Mouse (Mus musculus) lung, adult 18-20 months (tissue): ENCODE measurements around the gene Usp42.

Experiments used
- DNase-seq, 2 experiments: peaks; one replicate each; pipeline ENCODE4 v3.0.0; 2022; ENCODE audit warnings: mixed read lengths in 2 of 2

The Usp42 gene

DNA sequence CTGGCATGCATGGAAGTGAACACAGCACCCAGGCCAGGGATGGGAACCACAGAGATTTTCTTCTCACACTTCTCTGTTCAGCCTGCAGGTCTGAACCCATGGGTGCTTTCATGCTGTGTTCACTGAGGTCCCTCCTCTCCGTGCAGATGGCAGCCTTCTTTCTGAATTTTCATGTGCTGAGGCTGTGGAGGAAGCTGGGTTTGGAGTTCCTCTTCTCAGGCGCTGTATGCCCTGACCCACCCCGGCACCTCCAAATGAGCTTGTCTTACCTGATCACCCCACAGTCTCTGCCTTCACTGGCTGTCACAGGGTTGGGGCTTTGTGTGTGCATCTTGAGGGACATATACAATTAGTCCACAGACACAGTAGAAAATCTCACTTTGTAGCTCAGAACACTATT is 44.5 kb downstream of the Usp42 start:
- DNase-seq, result no peak

DNA sequence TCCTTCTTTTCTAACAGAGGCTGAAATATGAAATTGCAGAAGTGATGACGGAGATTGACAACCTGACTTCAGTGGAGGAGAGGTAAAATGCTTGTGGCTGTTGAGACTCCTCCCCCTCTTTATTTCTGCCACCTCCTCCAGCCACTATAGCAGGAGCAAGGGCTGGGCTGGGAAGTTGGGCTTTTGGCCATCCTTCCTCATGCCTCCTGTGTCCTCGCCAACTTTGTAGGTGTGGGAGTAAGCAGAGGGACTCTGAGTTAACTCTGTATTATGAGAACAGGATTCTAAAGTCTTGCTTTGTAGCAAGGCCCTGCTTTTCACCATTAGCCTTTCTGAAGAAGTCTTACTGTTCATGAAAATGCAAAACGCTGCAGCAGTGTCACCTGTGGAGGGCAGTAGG is 45.6 kb downstream of the Usp42 start:
- DNase-seq, result no peak

DNA sequence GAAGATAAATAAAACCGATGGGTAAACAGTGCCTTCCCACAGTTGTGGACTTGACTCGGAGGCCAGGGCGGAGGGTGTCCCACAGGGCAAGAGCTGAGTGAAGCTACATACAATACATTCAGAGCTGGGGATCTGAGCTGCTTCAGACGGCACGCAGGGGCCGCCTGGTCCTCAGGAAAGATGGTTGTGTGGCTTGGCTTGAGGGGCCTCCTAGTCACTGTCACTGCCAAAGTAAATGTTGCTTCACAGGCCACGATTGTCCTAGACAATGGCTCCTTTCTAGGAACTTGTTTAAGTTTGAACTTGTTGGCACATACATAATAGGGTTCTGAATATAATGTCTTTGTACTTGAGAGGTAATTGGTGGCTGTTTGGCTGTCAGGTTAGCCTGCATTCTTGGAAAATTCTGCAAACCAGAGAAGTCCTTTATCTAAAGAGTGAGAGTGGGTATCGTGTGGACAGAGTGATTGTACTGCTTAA is 47.1 kb downstream of the Usp42 start:
- no peak for DNase-seq

DNA sequence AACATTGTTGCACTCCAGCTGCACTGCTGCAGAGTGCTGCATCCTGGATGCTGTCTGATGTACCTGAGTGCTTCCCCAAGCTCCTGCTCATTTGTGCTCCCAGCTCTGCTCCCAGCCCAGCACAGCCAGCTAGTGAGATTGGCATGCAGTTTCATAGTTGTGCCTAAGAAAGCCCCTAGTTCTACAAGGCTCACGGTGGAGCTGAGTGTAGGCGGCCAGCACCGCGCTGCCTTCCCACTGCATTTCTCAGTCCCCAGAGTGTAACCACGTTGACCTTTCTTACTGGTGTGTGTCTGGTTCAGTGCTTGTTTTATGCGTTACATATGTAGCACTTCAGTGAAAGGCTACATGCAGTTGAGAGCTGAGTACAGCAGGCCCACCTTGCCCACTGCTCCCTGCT is 48.4 kb downstream of the Usp42 start:
- DNase-seq, result no peak

DNA sequence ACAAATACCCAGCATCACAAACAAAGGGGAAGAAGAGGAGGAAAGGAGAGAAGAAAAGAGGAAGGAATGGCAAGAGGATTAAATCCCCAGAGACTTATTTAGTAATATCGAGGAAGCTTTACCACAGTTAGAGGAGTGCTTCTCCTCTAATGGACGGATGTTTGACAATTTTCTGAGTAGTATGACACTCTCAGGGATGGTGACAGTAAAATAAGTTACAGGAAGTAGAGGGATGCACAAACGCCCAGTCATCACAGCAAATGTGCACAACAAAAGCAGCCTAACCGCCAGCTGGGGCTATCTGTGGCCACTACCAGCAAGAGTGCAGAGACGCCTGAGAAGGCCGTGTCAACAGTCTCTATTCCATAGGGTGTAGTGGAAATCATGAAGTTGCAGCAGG is 52.4 kb downstream of the Usp42 start:
- DNase-seq, result no peak

DNA sequence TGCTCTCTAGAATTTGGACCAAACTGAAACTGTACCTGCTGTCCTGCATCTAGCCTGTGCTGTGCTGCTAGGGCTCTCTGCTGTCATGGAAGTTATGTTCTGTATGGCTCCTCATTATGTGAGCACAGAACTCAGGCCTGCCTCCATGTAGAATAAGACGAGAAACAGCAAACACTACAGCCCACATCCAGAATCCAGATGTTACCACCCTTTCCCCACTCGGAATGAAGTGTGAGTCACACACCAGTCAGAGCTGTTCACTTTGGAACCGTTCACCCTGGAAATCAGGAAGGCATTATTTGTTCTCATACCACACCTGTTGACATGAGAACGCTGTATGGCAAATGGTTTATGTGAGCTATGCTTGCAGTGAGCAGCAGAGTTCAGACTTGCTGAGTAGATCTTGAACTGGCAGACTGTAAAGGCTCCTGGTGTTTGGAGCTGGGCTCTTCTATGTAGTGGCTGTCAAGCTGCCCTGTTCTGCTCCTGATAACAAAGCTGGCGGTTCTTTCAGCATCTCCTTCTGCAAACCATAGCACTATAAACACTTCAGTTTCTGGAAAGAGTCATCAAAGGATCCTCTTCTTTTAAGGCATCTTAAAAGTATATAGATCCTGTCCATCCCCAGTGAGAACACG is 53.3 kb downstream of the Usp42 start:
- DNase-seq, result peak in 1 of 2 experiments; percentile 29

DNA sequence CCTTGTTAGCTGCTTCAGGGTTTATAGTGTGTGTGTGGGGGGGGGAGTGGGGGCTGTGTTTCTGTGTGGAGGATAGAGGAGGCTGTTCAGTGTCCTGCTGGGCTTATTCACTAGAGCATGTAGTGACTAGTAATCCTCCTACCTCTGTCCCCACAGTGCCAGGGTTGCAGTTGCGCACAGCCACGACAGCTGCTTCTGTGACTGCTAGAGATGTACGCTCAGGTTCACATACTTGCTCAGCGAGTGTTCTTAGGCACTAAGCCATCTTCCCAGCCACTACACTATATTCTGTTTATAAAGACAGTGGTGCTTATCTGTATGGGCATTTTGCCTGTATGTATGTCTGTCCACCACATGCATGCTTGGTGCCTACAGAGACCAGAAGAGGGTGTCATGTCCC is 54.7 kb downstream of the Usp42 start:
- DNase-seq, result no peak

DNA sequence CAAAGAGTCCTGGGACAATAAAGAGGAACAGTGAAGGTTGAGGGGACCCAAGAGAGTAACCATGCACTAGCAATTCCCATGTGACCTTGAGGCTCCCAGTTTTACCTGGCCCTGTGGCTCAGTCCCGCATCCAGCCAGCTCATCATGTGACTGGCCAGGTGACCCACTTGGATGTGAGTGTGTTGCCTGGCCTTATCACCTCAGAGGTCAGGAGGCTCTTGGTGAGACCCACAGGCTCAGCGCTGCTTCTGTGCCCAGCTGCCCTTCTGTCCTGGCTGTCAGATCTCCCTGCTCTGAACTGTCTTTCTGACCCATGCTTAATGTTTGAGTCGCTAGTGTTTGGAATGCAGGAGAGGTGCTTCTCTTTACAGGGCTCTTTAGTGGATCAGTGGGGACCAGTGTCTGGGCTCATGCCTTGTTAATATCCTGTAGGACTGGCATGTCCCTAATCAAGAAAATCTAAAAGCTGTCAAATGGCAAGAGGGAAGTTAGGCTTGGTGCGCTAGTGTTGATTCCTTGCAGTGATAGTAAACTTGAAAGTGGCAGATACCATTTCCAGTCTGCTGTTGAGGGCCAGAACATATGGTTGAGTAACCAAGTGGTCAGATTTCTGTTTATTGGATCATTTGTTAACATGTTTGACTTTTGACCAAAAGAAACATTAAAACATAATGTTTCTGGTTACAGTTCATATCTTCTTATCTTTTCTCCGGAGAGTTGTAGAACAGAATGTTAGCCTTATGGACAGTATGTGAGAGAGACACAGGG is 55.7 kb downstream of the Usp42 start:
- DNase-seq, result no peak

DNA sequence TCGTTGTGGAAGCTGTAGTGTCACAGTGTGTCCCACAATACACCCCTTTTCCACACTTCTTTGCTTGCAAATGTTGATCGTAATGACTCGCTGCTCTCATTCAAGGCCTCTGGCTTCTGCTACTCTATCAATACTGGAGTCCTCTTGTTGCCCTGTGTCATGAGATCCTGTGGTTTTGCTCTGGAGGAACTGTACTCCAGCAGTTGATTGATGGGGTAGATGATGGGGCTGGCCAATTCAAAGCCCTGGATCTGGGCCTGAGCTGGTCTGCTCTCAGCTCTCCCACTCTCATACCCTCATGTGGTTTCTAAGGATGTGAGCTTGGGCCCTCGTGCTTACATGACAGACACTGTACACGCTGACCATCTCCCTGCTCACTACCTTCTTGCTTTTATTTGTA is 57.5 kb downstream of the Usp42 start:
- DNase-seq, result no peak

DNA sequence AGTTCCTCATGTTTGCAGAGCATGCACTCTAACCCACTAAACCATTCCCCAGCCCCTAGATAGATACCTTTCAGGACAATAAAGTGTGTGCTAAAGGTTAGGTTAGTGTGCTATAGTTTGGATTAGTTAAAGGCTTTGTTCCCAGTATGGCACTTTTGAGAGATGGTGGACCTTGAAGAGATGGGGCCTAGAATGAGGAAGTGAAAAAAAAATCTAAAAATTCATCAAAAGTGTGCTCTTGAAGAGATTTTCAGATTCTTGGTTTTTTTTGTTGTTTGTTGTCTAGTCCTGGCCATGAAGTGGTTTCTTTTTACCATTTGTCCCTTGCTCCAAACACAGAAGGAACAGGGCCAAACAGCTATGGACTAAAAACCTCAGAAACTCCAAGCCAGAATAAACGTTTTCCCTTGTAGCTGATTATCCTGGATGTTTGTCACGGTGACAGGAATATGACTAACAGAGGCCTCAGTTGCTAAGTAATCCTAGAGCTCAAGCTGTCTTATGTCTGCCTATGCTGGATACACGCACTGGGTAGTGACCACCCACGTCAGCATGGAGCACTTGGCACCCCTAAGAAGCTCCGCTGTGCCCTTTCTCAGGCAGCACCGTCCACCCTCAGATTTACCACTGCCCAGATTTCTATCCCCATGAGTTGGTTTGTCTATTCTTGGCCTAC is 61.2 kb downstream of the Usp42 start:
- DNase-seq, result no peak

DNA sequence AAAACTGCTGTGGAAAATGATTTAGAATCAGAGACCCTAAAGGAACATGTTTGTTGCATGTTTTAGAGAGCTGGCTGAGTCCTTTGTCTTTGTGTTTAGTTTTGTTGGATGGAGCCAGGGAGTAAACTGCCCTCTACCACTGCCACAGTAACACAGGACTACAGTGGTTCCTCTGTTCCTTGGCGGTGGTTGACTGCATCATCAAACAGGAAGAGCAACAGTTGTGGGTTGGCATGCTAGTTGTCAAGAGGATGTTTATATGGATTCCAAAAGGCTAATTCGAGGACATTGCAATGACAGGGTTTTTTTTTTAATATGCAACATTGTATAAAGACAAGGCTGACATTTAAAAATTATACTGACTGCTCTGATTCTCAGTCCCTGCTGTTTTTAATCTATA is 62.2 kb downstream of the Usp42 start:
- DNase-seq, result peak; percentile 34 to 65

DNA sequence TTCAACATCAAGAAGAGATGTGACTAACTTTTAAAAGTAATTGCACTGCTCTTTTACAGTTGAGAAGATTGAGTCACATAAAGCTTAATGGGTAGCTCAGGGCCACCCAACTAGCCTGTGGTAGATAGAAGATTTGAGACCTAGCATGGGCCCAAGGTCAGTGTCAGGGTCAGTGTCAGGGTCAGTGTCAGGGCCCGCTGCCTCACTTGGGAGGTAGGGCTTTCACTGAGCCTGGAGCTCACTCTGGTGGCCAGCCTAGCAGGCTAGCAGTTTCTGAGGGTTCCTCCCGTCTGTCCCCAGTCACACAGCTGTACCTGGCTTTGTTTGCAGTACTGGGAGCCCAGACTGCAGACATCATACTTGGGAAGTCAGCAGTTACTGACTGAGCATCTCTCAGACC is 62.7 kb downstream of the Usp42 start:
- no peak for DNase-seq

DNA sequence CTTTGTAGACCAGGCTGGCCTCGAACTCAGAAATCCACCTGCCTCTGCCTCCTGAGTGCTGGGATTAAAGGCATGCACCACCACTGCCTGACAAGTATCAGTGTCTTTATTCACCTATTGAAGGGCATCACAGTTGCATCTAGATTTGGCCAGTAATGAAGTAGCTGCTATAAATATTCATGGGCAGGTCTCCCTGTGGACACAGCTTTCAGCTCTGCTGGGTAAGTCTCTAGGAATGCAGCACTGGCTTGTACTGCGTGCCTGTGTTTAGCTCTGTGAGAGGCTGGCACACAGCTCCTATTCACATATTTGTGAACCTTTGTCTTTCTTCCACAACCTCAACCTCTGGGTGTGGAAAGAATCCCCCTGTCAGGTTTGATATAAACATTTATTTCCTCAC is 63.2 kb downstream of the Usp42 start:
- DNase-seq, result peak in 1 of 2 experiments; percentile 43

DNA sequence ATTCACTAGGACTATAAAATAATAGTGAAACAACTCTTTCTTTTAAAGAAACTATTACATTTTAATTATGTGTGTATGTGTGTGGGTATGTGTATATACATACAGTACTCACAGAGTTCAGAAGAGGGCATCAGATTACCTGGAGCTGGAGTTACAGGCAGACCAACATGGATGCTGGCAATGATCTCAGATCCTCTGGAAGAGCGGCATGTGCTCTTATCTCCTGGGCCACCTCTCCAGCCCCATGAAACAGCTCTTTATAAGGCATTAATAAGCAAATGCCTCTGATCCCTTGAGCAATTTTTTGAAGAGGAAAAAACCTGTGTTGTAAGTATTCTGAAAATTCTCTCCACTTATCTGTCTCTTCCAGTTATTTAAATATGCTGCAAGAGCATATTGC is 66.1 kb downstream of the Usp42 start:
- DNase-seq, result no peak

DNA sequence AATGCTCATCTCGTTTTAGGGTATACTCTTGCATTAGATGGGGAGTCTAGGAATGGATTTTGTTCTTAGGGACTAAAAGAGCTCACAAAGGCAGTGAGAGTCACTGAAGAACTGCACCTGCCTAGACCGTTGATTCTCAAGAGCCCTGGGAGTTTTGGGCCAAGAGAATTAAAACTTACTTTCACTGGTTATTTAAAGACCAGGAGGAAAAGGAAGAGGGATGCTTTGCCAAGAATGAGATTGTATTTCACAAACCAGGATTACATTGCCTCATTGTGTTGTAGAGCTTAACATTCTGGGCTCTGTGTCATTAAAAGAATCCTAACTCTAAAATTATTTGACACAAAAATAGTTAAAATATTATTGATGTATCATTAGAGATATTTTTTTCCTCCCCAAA is 66.5 kb downstream of the Usp42 start:
- DNase-seq, result no peak

DNA sequence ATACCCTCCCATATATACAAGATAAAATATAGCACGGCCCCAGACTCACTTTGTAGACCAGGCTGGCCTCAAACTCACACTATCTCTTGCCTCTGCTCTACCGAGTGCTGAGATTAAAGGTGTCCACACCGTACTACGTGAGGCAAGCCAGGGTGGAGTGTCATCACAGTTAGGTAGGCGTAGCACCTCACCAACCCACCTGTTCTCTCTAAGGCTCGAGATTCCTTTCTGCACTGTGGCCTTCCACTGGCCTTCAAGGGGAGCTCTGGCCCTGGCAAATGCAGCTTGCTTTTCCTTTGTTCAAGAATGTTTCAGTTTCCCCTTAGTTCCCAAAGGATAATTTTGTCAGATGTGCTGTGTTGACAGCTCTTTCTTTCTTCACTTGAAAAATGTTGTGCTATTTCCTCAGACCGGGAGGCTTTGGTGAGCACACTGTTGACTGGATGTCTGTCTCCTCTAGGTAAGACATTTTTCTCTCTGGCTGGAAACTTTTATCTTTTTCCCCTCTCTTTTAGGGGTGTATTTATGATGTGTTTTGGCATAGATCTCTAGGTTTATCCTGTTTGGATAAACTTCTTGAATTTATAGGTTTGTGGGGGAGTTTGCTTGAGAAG is 68.9 kb downstream of the Usp42 start:
- no peak for DNase-seq
